Mouse (Mus musculus) bone marrow macrophage, adult 2 months (primary cell): ENCODE results near the gene Akap1.

ENCODE experiments used
- CTCF ChIP-seq: IDR thresholded peaks from 2 replicates; pipeline ENCODE4 v1.5.1; 2012; ENCODE audit warnings: low read depth, mild to moderate bottlenecking, low read length, moderate library complexity
- POLR2A ChIP-seq: IDR thresholded peaks from 2 replicates; pipeline ENCODE4 v1.6.1; 2012; ENCODE audit warnings: mild to moderate bottlenecking, low read depth, low read length, borderline replicate concordance

DNA sequence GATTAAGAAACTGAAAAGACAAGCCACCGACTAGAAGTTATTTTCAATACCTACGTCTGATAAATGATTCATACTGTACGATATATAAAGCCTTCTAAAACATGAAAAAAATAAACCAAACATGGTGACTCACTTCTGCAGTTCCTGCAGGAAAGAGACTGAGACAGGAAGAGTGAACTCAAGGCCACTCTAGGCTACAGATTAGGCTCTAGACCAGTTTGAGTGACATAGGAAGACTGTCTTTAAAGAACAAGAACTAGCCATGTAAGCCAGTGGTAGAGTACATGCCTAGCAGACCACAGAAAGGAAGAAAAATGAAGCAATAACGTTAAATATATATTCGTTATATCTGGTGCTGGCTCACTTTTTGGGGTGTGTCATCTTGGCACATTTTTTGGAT is 81.9 kb downstream of the Akap1 start:
- TF ChIP-seq CTCF = no peak
- TF ChIP-seq POLR2A = no peak
